Mouse (Mus musculus): Measurements from ENCODE around the gene Gm45021. TPM values are rescaled to one million over a fixed set of nuclear protein-coding genes. Genes with fewer than 3 reads are reported as not detected.

Gm45021 gene
- polyA plus RNA-seq, 2 experiments from 2014 or later: not detected

Other genes starting within 250 kb of the Gm45021 start
- gene Krba1, start 194.0 kb upstream of the Gm45021 start, polyA plus RNA-seq (2017; shearing (Covaris generic)): 10 to 100 TPM in 1 of 2 experiments, 1 to 10 TPM in 1; 9.8 to 11.1 TPM
- 1 to 10 TPM; 7.4 to 9.7 TPM for gene Zfp467, start 143.8 kb upstream of the Gm45021 start, polyA plus RNA-seq (2017; shearing (Covaris generic))
- under 1 TPM; 0.04 to 0.55 TPM for gene Sspo, start 141.4 kb upstream of the Gm45021 start, polyA plus RNA-seq (2017; shearing (Covaris generic))
- gene Atp6v0e2, start 52.0 kb upstream of the Gm45021 start, polyA plus RNA-seq (2017; shearing (Covaris generic)): not detected
- gene Lrrc61, start 34.8 kb upstream of the Gm45021 start, polyA plus RNA-seq (2017; shearing (Covaris generic)): 10 to 100 TPM; 35.8 to 39.8 TPM
- under 1 TPM in 1 of 2 experiments, not detected in 1; 0.83 TPM for gene Rarres2, start 16.8 kb upstream of the Gm45021 start, polyA plus RNA-seq (2017; shearing (Covaris generic))
- 1 to 10 TPM; 2.1 to 3.3 TPM for gene Repin1, start 4.3 kb downstream of the Gm45021 start, polyA plus RNA-seq (2017; shearing (Covaris generic))
- not detected for gene Gm44965, start 4.3 kb downstream of the Gm45021 start, polyA plus RNA-seq (2017; shearing (Covaris generic))
- 1 to 10 TPM; 4.8 to 6.1 TPM for gene Zfp775, start 12.5 kb downstream of the Gm45021 start, polyA plus RNA-seq (2017; shearing (Covaris generic))
- 1 to 10 TPM; 1.2 to 1.7 TPM for gene AI854703, start 37.2 kb downstream of the Gm45021 start, polyA plus RNA-seq (2017; shearing (Covaris generic))
- gene Gimap8, start 57.6 kb downstream of the Gm45021 start, polyA plus RNA-seq (2017; shearing (Covaris generic)): 100 to 1,000 TPM in 1 of 2 experiments, 10 to 100 TPM in 1; 97.4 to 135 TPM
- gene Gimap9, start 86.5 kb downstream of the Gm45021 start, polyA plus RNA-seq (2017; shearing (Covaris generic)): 100 to 1,000 TPM; 237 to 239 TPM
- 1,000 to 10,000 TPM; 1,705 to 1,816 TPM for gene Gimap4, start 94.9 kb downstream of the Gm45021 start, polyA plus RNA-seq (2017; shearing (Covaris generic))
- gene Gimap6, start 118.6 kb downstream of the Gm45021 start, polyA plus RNA-seq (2017; shearing (Covaris generic)): 100 to 1,000 TPM; 849 to 944 TPM
- gene Gm28053, start 129.0 kb downstream of the Gm45021 start, polyA plus RNA-seq (2017; shearing (Covaris generic)): 10 to 100 TPM; 42.8 to 45.0 TPM
- 100 to 1,000 TPM; 444 to 529 TPM for gene Gimap7, start 129.0 kb downstream of the Gm45021 start, polyA plus RNA-seq (2017; shearing (Covaris generic))
- 100 to 1,000 TPM; 321 to 429 TPM for gene Gimap1, start 149.4 kb downstream of the Gm45021 start, polyA plus RNA-seq (2017; shearing (Covaris generic))
- 100 to 1,000 TPM; 198 to 220 TPM for gene Gimap5, start 156.6 kb downstream of the Gm45021 start, polyA plus RNA-seq (2017; shearing (Covaris generic))
- 1,000 to 10,000 TPM; 1,102 to 1,198 TPM for gene Gimap3, start 181.2 kb downstream of the Gm45021 start, polyA plus RNA-seq (2017; shearing (Covaris generic))